Mouse (Mus musculus) fibroblast of lung, adult 2 months (primary cell): ENCODE results near the gene Cdh12.
"Not testable (repeated sequence)": the region's sequence is repeated elsewhere in the genome, so short reads cannot be mapped to it uniquely, and the experiment has no call there.

Experiments
- DNase-seq: peaks from one replicate; pipeline ENCODE4 v3.0.0-alpha.2; 2011; ENCODE audit warnings: low read depth

Cdh12 gene

GRCm38 (mm10) chr15:21375460-21375859 is 926.4 kb downstream of the Cdh12 start:
- no peak for DNase-seq

- DNase-seq: no peak
Observed at GRCm38 (mm10) chr15:21375871-21376270, 926.8 kb downstream of the Cdh12 start.

- DNase-seq: not testable (repeated sequence)
Observed at GRCm38 (mm10) chr15:21391442-21391841, 942.4 kb downstream of the Cdh12 start.

- DNase-seq: no peak
Observed at GRCm38 (mm10) chr15:21393080-21393479, 944.0 kb downstream of the Cdh12 start.

- no peak for DNase-seq
Observed at GRCm38 (mm10) chr15:21405196-21405595, 956.1 kb downstream of the Cdh12 start.

- peak; percentile 10 for DNase-seq
Observed at GRCm38 (mm10) chr15:21407324-21408044, 958.4 kb downstream of the Cdh12 start.

GRCm38 (mm10) chr15:21437347-21437746 is 988.3 kb downstream of the Cdh12 start:
- no peak for DNase-seq

- DNase-seq: no peak
Observed at GRCm38 (mm10) chr15:21437924-21438323, 988.9 kb downstream of the Cdh12 start.

GRCm38 (mm10) chr15:21458098-21458497 is 1009.0 kb downstream of the Cdh12 start:
- DNase-seq: no peak

- DNase-seq: no peak
Observed at GRCm38 (mm10) chr15:21519355-21519869, 1070.3 kb downstream of the Cdh12 start.

GRCm38 (mm10) chr15:21530804-21531203 is 1081.7 kb downstream of the Cdh12 start:
- no peak for DNase-seq

GRCm38 (mm10) chr15:21536909-21537308 is 1087.8 kb downstream of the Cdh12 start:
- DNase-seq: no peak

GRCm38 (mm10) chr15:21544786-21545185 is 1095.7 kb downstream of the Cdh12 start:
- DNase-seq: no peak

- no peak for DNase-seq
Observed at GRCm38 (mm10) chr15:21555981-21556380, 1106.9 kb downstream of the Cdh12 start.

- DNase-seq: no peak
Observed at GRCm38 (mm10) chr15:21566314-21567051, 1117.4 kb downstream of the Cdh12 start.

GRCm38 (mm10) chr15:21604510-21604909 is 1155.4 kb downstream of the Cdh12 start:
- no peak for DNase-seq
